Mouse (Mus musculus) erythroblast, embryonic 14.5 days (primary cell): ENCODE data around the gene Tusc2. TPM values are rescaled to one million over a fixed set of nuclear protein-coding genes. Genes with fewer than 3 reads are reported as not detected.

Experiments used
- H3K27me3 ChIP-seq: 2 replicates; pipeline ENCODE4 v1.6.1; 2012; ENCODE audit warnings: inconsistent platforms; ENCODE audit not compliant: control insufficient read depth
- H3K36me3 ChIP-seq: 2 replicates; pipeline ENCODE4 v1.6.1; 2012; ENCODE audit warnings: mild to moderate bottlenecking, inconsistent platforms; ENCODE audit not compliant: control insufficient read depth
- H3K4me1 ChIP-seq: 2 replicates; pipeline ENCODE4 v1.6.1; 2012; ENCODE audit warnings: inconsistent platforms; ENCODE audit not compliant: control insufficient read depth
- H3K4me3 ChIP-seq: replicated peaks from 2 replicates; pipeline ENCODE3; 2012; ENCODE audit warnings: moderate library complexity, mild to moderate bottlenecking, inconsistent platforms
- H3K9me3 ChIP-seq: 2 replicates; pipeline ENCODE4 v1.6.1; 2012; ENCODE audit warnings: low read length, inconsistent platforms, mixed read lengths; ENCODE audit not compliant: control insufficient read depth
- GATA1 ChIP-seq: IDR thresholded peaks from 2 replicates; pipeline ENCODE4 v1.6.1; 2012; ENCODE audit warnings: low read length, inconsistent platforms, mixed read lengths
- TAL1 ChIP-seq: IDR thresholded peaks from 3 replicates; pipeline ENCODE4 v1.6.1; 2012; ENCODE audit warnings: low read length, inconsistent platforms, mixed read lengths
- polyA plus RNA-seq: library from polyadenylated mRNA; stranded (reverse); fragments of >175 nt; gene quantifications from 2 replicates; pipeline ENCODE4 v1.2.3, GENCODE M21; 2012

Tusc2 gene
- polyA plus RNA-seq, 1 experiment: 3.7 TPM

DNA sequence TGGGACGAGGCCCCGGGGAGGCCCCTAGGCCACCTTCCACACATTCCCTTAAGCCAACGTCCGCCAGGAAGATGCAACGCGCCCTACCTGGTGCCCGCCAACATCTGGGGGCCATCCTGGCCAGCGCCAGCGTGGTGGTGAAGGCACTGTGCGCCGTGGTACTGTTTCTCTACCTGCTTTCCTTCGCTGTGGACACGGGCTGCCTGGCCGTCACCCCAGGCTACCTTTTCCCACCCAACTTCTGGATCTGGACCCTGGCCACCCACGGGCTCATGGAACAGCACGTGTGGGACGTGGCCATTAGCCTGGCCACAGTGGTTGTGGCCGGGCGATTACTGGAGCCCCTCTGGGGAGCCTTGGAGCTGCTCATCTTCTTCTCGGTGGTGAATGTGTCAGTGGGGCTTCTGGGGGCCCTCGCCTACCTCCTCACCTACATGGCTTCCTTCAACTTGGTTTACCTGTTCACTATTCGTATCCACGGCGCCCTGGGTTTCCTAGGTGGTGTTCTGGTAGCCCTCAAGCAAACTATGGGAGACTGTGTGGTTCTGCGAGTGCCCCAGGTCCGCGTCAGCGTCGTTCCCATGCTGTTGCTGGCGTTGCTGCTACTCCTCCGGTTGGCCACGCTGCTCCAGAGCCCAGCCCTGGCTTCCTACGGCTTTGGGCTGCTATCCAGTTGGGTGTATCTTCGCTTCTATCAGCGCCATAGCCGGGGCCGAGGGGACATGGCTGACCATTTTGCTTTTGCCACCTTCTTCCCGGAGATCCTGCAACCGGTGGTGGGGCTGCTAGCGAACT is 28.4 kb upstream of the Tusc2 start:
- peak overlapping the region; percentile 70 for H3K4me3 ChIP-seq
- H3K4me1 ChIP-seq: peaks cover 55% of the 10 kb centered on the region

DNA sequence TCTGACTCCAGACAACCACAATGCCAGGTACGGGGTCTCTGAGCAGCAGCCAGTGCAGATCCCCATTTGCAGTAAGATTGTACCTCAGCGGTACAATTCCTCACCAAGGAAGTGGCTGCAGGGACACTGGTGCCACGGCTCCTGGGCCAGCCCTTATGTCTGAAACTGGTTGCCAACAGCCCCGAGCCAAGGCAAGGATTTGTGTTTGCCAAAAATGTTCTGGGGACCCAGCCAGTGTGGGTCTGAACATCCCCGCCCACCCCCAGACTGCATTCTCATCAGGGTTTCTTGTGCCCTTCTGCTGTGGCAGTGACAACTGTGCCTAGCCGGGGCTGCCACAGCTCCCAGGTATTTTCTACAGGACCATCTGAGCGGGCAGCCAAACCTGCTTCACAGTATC is 24.8 kb upstream of the Tusc2 start:
- no peaks in the 10 kb centered on the region for H3K27me3 ChIP-seq
- no peak overlapping the region for H3K4me3 ChIP-seq
- no peaks in the 10 kb centered on the region for H3K9me3 ChIP-seq
- TF ChIP-seq TAL1: no peak
- TF ChIP-seq GATA1: no peak
- peaks cover 86% of the 10 kb centered on the region for H3K4me1 ChIP-seq
- H3K36me3 ChIP-seq: peaks cover 48% of the 10 kb centered on the region

More for the DNA sequence above, 28.4 kb upstream of the Tusc2 start:
- Histone ChIP-seq H3K9me3 (no peaks in the 10 kb centered on the region), H3K27me3 (peaks cover 3% of the 10 kb centered on the region; the same call in 1 of the 2 replicates), H3K36me3 (peaks cover 39% of the 10 kb centered on the region)
- TF ChIP-seq TAL1: no peak
- no peak for TF ChIP-seq GATA1

DNA sequence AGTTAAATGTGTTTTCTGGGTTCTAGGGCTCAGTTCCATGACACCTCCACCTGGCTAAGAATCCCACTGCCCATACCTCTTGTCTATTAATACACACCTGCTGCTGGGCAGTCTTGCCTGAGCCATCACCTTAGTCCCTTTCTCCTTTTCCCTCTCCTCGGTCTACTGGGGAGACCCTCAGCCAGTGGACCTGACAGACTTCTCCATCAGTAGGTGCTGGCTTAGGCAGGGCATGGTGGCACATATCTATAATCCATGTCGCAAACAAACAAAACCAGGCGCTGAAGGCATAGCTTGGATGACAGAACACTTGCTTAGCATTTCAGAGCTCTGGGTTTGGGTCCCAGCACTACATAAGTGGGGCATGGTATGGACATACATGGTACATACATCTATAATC is 24.3 kb upstream of the Tusc2 start:
- no peaks in the 10 kb centered on the region for H3K9me3 ChIP-seq
- TF ChIP-seq GATA1 (no peak), TAL1 (no peak)
- peaks cover 48% of the 10 kb centered on the region for H3K36me3 ChIP-seq
- H3K4me1 ChIP-seq: peaks cover 83% of the 10 kb centered on the region
- no peaks in the 10 kb centered on the region for H3K27me3 ChIP-seq
- H3K4me3 ChIP-seq: no peak overlapping the region

DNA sequence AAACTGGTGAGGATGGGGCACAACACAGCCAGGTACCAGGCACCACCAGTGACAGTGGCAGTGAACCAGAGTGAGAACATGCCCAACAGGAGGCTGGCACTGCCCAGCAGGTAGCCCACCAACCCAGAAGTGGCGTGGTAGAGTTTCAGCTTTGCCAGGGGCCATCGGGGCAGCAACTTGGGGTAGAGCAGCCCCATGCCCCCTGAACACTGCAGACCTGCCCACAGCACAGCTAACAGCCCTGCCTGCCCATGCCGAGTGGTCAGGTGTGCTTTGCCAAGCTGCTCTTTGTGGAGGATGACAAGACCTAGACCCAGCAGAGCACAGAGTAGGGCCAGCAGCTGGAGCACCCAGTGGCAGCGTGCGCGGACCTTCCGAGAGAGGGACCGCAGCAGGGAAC is 23.1 kb upstream of the Tusc2 start:
- H3K27me3 ChIP-seq: no peaks in the 10 kb centered on the region
- H3K36me3 ChIP-seq: peaks cover 59% of the 10 kb centered on the region
- no peak overlapping the region for H3K4me3 ChIP-seq
- H3K4me1 ChIP-seq: peaks cover 72% of the 10 kb centered on the region
- H3K9me3 ChIP-seq: peaks cover 2% of the 10 kb centered on the region; the same call in 1 of the 2 replicates
- no peak for TF ChIP-seq TAL1
- no peak for TF ChIP-seq GATA1

DNA sequence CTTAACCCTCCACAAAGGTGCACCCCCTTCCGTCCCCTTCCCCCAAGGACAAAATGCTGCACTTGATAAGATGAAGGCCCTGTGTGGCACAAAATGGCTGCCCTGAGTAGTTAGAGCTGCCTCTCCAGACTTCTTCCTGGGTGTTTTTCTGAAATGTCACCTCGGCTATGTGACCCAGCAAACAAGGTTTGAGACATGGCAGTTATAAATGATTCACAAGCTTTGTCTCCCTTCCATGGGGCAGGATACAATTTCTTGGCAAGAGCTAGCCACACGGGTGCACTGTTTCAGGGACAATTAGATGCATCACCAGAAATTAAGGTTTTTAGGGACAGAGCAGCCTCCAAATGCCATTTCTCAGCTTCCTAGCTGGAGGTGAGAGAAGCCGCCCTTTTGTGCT is 22.6 kb upstream of the Tusc2 start:
- Histone ChIP-seq H3K27me3 (no peaks in the 10 kb centered on the region), H3K4me1 (peaks cover 72% of the 10 kb centered on the region), H3K36me3 (peaks cover 64% of the 10 kb centered on the region), H3K4me3 (no peak overlapping the region), H3K9me3 (peaks cover 2% of the 10 kb centered on the region; the same call in 1 of the 2 replicates)
- no peak for TF ChIP-seq TAL1
- TF ChIP-seq GATA1: no peak

DNA sequence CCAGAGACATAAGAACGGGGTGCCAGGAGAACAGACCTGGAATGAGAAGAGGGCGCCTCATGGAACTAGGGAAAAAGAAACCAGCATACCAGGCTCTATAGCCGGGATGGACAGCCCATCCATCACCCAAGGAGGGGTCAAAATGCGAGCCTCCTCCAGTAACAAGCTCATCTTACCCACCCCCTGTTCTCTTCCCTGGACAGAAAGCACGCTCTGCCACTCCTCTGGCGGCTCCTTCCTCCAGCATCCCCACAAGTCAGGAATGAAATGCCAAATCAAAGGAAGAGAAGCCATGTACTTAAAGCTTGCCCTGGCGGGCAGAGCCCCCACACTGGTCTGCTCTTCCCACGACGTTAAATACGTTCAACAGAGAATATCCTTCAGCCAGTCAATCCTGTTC is 22.1 kb upstream of the Tusc2 start:
- H3K4me3 ChIP-seq: peak overlapping the region; percentile 84
- peaks cover 72% of the 10 kb centered on the region for H3K4me1 ChIP-seq
- H3K9me3 ChIP-seq: peaks cover 2% of the 10 kb centered on the region; the same call in 1 of the 2 replicates
- no peaks in the 10 kb centered on the region for H3K27me3 ChIP-seq
- TF ChIP-seq GATA1: no peak
- TF ChIP-seq TAL1: no peak
- H3K36me3 ChIP-seq: peaks cover 59% of the 10 kb centered on the region

DNA sequence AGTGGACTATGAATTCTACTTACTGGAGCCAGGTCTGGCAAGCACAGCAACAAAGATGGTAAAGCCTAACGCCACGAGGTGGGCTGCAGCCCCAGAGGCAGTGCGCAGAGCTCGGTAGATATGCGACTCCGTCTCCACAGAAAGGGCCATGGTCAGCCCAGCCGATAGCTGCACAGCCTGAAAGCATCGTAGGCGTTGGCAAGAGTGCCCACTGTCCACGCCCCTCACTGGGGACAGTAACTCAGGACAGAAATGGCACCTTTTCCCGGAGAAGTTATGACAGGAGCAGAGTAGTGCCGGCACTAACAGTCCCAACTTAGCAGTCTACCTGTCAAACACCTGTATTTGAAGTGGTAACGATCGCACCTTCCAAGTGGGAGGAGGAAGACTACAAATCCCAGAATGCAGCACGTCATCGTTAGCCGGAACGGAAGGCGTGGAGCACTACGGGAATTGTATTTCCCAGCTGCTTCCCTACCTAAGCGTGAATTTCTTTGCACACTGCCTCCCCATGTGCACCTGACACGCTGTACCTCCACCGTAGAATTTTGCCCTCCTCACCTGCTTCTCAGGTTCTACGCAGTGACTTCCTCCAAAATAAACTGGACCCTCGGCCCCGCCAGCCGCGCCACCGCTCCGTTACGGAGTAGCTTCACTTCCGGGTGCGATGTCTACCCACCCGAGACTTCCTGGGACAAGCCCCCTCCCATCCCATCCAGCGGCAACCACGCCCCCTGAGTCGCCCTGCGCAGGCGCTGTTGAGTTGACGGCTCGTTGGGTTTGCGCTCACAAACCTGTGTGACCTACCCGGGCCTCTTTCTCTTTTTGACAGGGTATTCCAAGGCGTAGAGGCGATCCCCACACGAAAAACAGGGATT is 21.3 kb upstream of the Tusc2 start, which contains the start of the genes Cyb561d2 and Nprl2:
TSS of gene Cyb561d2 (minus strand) at position 720 of the 878 bp plus-strand sequence.
TSS of gene Nprl2 (plus strand) at position 753 of the 878 bp plus-strand sequence.
- Histone ChIP-seq H3K27me3 (no peaks in the 10 kb centered on the region), H3K4me1 (peaks cover 72% of the 10 kb centered on the region), H3K9me3 (peaks cover 2% of the 10 kb centered on the region; the same call in 1 of the 2 replicates), H3K4me3 (peak within 1 kb of the TSS; percentile 84), H3K36me3 (peaks cover 54% of the 10 kb centered on the region)
- TF ChIP-seq GATA1 (no peak), TAL1 (no peak)

DNA sequence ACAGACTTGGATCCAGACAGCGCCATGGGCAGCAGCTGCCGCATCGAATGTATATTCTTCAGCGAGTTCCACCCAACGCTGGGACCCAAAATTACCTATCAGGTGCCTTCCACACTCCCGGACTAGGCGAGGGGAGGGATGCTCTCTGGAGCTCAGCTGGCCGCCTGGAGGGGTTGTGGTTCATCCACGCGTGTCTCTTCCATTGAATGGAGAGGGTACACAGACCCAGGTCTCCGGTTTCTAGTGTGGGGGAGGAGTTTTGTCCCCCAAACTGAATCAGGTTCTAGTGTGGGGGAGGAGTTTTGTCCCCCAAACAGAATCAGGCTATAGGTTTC is 20.7 kb upstream of the Tusc2 start:
- peaks cover 2% of the 10 kb centered on the region; the same call in 1 of the 2 replicates for H3K9me3 ChIP-seq
- TF ChIP-seq TAL1 (no peak), GATA1 (no peak)
- peaks cover 47% of the 10 kb centered on the region for H3K36me3 ChIP-seq
- no peaks in the 10 kb centered on the region for H3K27me3 ChIP-seq
- H3K4me1 ChIP-seq: peaks cover 72% of the 10 kb centered on the region
- peak overlapping the region; percentile 84 for H3K4me3 ChIP-seq

DNA sequence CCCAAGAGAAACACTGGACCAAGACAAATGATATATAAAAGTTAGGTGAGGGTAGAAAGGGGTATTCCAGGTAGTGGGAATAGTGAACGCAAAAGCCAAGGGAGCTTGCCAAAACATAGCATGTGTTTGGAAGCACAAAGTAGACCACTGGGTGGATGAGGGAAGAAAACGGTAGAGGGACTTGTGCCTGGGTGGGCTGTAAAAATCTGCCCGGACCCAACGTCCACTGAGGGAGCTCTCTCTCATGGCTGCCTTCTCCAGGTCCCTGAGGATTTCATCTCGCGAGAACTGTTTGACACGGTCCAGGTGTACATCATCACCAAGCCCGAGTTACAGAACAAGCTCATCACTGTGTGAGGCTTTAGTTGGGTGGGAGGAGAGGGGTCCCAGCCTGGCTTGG is 20.3 kb upstream of the Tusc2 start:
- H3K4me3 ChIP-seq: peak overlapping the region; percentile 84
- peaks cover 72% of the 10 kb centered on the region for H3K4me1 ChIP-seq
- peaks cover 2% of the 10 kb centered on the region; the same call in 1 of the 2 replicates for H3K9me3 ChIP-seq
- TF ChIP-seq GATA1 (no peak), TAL1 (no peak)
- peaks cover 43% of the 10 kb centered on the region for H3K36me3 ChIP-seq
- H3K27me3 ChIP-seq: no peaks in the 10 kb centered on the region
